Mouse (Mus musculus) liver, adult 2 months (tissue): Measurements from ENCODE around the gene Diexf. TPM values are rescaled to one million over a fixed set of nuclear protein-coding genes. Genes with fewer than 3 reads are reported as not detected.
A peak's percentile ranks its signal among the peaks of the same experiment; 100 is the strongest.

Experiments used
- DNase-seq: peaks from one replicate; pipeline ENCODE4 v3.0.0-alpha.2; 2011; ENCODE audit warnings: low read depth, low spot score; ENCODE audit errors: extremely low read depth
- H3K27ac ChIP-seq: fragments of 200-500 bp; replicated peaks from 2 replicates; pipeline ENCODE4 v1.5.1; 2012; ENCODE audit warnings: low read depth, mild to moderate bottlenecking, control low read depth, inconsistent platforms, low read length; ENCODE audit not compliant: insufficient read depth
- H3K27me3 ChIP-seq: fragments of 200-500 bp; 2 replicates; pipeline ENCODE4 v1.6.1; 2012; ENCODE audit warnings: mild to moderate bottlenecking, moderate library complexity, low read length, inconsistent platforms; ENCODE audit not compliant: control insufficient read depth, insufficient read depth
- H3K36me3 ChIP-seq: fragments of 200-500 bp; 2 replicates; pipeline ENCODE4 v1.6.1; 2012; ENCODE audit warnings: low read length, inconsistent platforms; ENCODE audit not compliant: control insufficient read depth, insufficient read depth
- H3K4me1 ChIP-seq: fragments of 200-500 bp; 2 replicates; pipeline ENCODE4 v1.6.1; 2011; ENCODE audit warnings: low read length; ENCODE audit not compliant: control insufficient read depth, insufficient read depth
- H3K4me3 ChIP-seq: fragments of 200-500 bp; 2 replicates; pipeline ENCODE4 v1.5.1; 2011; ENCODE audit warnings: low read depth, mild to moderate bottlenecking, control low read depth, low read length, moderate library complexity; ENCODE audit not compliant: insufficient read depth
- H3K79me2 ChIP-seq: fragments of 200-500 bp; 2 replicates; pipeline ENCODE4 v1.6.1; 2012; ENCODE audit warnings: inconsistent platforms, mild to moderate bottlenecking, low read length, moderate library complexity; ENCODE audit not compliant: control insufficient read depth, insufficient read depth
- H3K9ac ChIP-seq: fragments of 200-500 bp; 2 replicates; pipeline ENCODE4 v1.6.1; 2012; ENCODE audit warnings: low read depth, mild to moderate bottlenecking, control low read depth, inconsistent platforms, low read length
- CTCF ChIP-seq: fragments of 200-500 bp; IDR thresholded peaks from 2 replicates; pipeline ENCODE4 v1.5.1; 2011; ENCODE audit warnings: low read depth, low read length, control low read depth
- POLR2A ChIP-seq: fragments of 200-500 bp; IDR thresholded peaks from 2 replicates; pipeline ENCODE4 v1.6.1; 2011; ENCODE audit warnings: low read length, control low read depth; ENCODE audit not compliant: insufficient read depth; ENCODE audit errors: extremely low read depth
- WGBS: fragments of 180-500 bp; shearing (Covaris S2); methylation state at CpG from one replicate; pipeline ENCODE4 v1.1.7; 2018; 5-methylcytosine and 5-hydroxymethylcytosine counted together
- polyA plus RNA-seq: library from polyadenylated mRNA; depleted of rRNA; stranded (reverse); fragments of >200 nt; gene quantifications from 2 replicates; pipeline ENCODE4 v1.2.3, GENCODE M21; 2012
- total RNA-seq: library from RNA; depleted of rRNA; stranded (reverse); fragments of >200 nt; gene quantifications from 2 replicates; pipeline ENCODE4 v1.2.3, GENCODE M21; 2014

The Diexf gene
- total and polyA plus RNA-seq, 2 experiments: 5.2 to 11.0 TPM

- no peak for TF ChIP-seq POLR2A
- no peak for TF ChIP-seq CTCF
These were observed 27.5 kb downstream of the Diexf start for GRCm38 (mm10) chr1:193102556-193102955.

GRCm38 (mm10) chr1:193102029-193102428, 28.0 kb downstream of the Diexf start:
- no peaks in the 10 kb centered on the region for H3K79me2 ChIP-seq
- peaks cover 6% of the 10 kb centered on the region for H3K36me3 ChIP-seq
- H3K4me1 ChIP-seq: no peaks in the 10 kb centered on the region
- H3K4me3 ChIP-seq: no peak overlapping the region
- no peaks in the 10 kb centered on the region for H3K27me3 ChIP-seq
- 58% methylated on average over 4 of the region's 4 CpGs for WGBS
- H3K9ac ChIP-seq: no peak overlapping the region
- DNase-seq: no peak
- TF ChIP-seq POLR2A: no peak
- no peak for TF ChIP-seq CTCF
- H3K27ac ChIP-seq: no peak overlapping the region

More at GRCm38 (mm10) chr1:193102556-193102955, 27.5 kb downstream of the Diexf start:
- Histone ChIP-seq H3K4me1 (no peaks in the 10 kb centered on the region), H3K36me3 (peaks cover 6% of the 10 kb centered on the region), H3K79me2 (no peaks in the 10 kb centered on the region), H3K27ac (no peak overlapping the region), H3K9ac (no peak overlapping the region), H3K27me3 (no peaks in the 10 kb centered on the region), H3K4me3 (no peak overlapping the region)
- peak; percentile 32 for DNase-seq
- 75% methylated on average over 5 of the region's 5 CpGs for WGBS

- WGBS: 93% methylated on average over 3 of the region's 3 CpGs
- H3K27ac ChIP-seq: no peak overlapping the region
- no peak overlapping the region for H3K4me3 ChIP-seq
- TF ChIP-seq POLR2A (no peak), CTCF (no peak)
- DNase-seq: no peak
- no peak overlapping the region for H3K9ac ChIP-seq
- no peaks in the 10 kb centered on the region for H3K27me3 ChIP-seq
- H3K79me2 ChIP-seq: no peaks in the 10 kb centered on the region
- no peaks in the 10 kb centered on the region for H3K4me1 ChIP-seq
- H3K36me3 ChIP-seq: no peaks in the 10 kb centered on the region
These were observed 31.1 kb downstream of the Diexf start for GRCm38 (mm10) chr1:193098946-193099345.

GRCm38 (mm10) chr1:193093596-193093995, 36.5 kb downstream of the Diexf start:
- Histone ChIP-seq H3K36me3 (no peaks in the 10 kb centered on the region), H3K27me3 (no peaks in the 10 kb centered on the region), H3K4me1 (peaks cover 10% of the 10 kb centered on the region), H3K27ac (no peak overlapping the region), H3K4me3 (no peak overlapping the region), H3K79me2 (no peaks in the 10 kb centered on the region), H3K9ac (no peak overlapping the region)
- WGBS: 93% methylated on average over 3 of the region's 3 CpGs
- no peak for DNase-seq
- TF ChIP-seq CTCF (no peak), POLR2A (no peak)

- no peak for TF ChIP-seq CTCF
- TF ChIP-seq POLR2A: no peak
- Histone ChIP-seq H3K79me2 (no peaks in the 10 kb centered on the region), H3K4me1 (peaks cover 10% of the 10 kb centered on the region), H3K36me3 (no peaks in the 10 kb centered on the region), H3K27me3 (no peaks in the 10 kb centered on the region), H3K4me3 (no peak overlapping the region), H3K27ac (no peak overlapping the region), H3K9ac (no peak overlapping the region)
- DNase-seq: no peak
- WGBS: 11% methylated on average over 1 of the region's 1 CpGs
These were observed 37.3 kb downstream of the Diexf start for GRCm38 (mm10) chr1:193092771-193093170.

DNA sequence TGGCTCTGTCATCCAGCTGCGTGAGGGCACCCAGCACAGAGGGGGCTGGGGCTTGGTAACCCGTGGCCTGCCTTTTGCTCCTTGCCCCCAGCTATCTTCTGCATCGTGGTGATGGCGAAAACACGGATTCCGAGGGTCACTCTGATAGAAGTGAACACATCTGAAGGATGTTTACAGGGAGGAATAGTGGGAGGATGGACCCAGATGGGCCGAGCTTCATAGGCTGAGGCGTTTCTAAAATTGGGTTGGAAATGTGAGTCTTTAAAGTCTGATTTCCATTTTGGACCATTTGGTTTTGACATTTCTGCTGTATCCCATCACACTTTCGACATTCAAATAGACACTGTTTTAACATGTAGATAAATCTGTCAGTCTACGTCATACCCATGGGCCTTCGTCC, 39.2 kb downstream of the Diexf start:
- WGBS: 81% methylated on average over 11 of the region's 11 CpGs
- Histone ChIP-seq H3K9ac (no peak overlapping the region), H3K4me1 (peaks cover 10% of the 10 kb centered on the region), H3K27ac (no peak overlapping the region), H3K36me3 (no peaks in the 10 kb centered on the region), H3K27me3 (no peaks in the 10 kb centered on the region), H3K79me2 (no peaks in the 10 kb centered on the region), H3K4me3 (no peak overlapping the region)
- DNase-seq: no peak
- TF ChIP-seq CTCF (no peak), POLR2A (no peak)
